Mouse (Mus musculus): ENCODE results near the gene Helz.

DNA sequence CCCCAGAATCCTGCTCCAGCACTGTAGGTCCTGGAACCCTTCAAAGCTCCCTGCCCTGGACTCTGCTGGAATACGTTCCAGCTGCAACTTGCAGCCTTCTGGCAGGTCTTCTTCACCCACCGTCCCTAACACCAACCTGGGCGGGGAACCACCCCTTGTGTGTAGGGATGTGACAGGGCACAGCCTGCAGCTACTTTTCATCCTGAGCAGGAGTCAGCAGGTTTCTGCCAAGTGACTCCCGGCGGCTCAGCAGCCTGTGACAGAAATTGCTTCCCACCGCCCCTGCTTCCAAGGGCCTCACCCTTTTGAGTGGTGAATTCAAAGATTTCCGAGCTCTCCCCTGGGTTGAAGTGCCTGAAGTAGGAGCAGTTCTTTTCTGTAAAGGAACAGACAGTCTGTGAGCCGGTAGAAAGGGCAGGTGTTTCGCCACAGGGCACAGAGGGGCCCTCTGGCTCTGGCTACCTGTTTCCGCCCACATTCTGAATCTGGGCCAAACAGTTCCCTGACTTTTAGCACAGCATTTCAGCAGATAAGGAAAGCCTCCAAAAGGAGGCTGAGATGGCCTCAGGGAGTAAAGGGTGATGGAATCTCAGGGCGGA is 157.8 kb downstream of the Helz start:
- TF ChIP-seq CTCF (IDR thresholded peaks at IDR 0.05; ENCODE audit: low read depth) (no peak), EP300 (IDR thresholded peaks at IDR 0.05; ENCODE audit: low read depth) (no peak)
